Mouse (Mus musculus) naive thymus-derived CD4-positive, alpha-beta T cell, adult 2 months (primary cell): ENCODE data around the gene Ehbp1.

Experiments used
- DNase-seq: peaks from one replicate; pipeline ENCODE4 v3.0.0-alpha.2; 2011; ENCODE audit warnings: low read depth

Ehbp1 gene

GRCm38 (mm10) chr11:22286371-22286872 lies 55.7 kb downstream of the Ehbp1 start:
- DNase-seq = no peak

GRCm38 (mm10) chr11:22276656-22277055 lies 65.4 kb downstream of the Ehbp1 start:
- DNase-seq = no peak

- DNase-seq = no peak
Measured at GRCm38 (mm10) chr11:22274144-22274543, 67.9 kb downstream of the Ehbp1 start.

GRCm38 (mm10) chr11:22273378-22273777 lies 68.7 kb downstream of the Ehbp1 start:
- no peak for DNase-seq

- DNase-seq = no peak
Measured at GRCm38 (mm10) chr11:22271889-22272288, 70.2 kb downstream of the Ehbp1 start.

GRCm38 (mm10) chr11:22269643-22270042 lies 72.4 kb downstream of the Ehbp1 start:
- DNase-seq = no peak

- no peak for DNase-seq
Measured at GRCm38 (mm10) chr11:22269173-22269572, 72.9 kb downstream of the Ehbp1 start.

GRCm38 (mm10) chr11:22267014-22267413 lies 75.1 kb downstream of the Ehbp1 start:
- DNase-seq = no peak

- no peak for DNase-seq
Measured at GRCm38 (mm10) chr11:22255418-22255817, 86.7 kb downstream of the Ehbp1 start.

- no peak for DNase-seq
Measured at GRCm38 (mm10) chr11:22249363-22249762, 92.7 kb downstream of the Ehbp1 start.

GRCm38 (mm10) chr11:22247736-22248135 lies 94.4 kb downstream of the Ehbp1 start:
- no peak for DNase-seq

- DNase-seq = no peak
Measured at GRCm38 (mm10) chr11:22247069-22247468, 95.0 kb downstream of the Ehbp1 start.

GRCm38 (mm10) chr11:22235558-22235957 lies 106.5 kb downstream of the Ehbp1 start:
- DNase-seq = no peak

GRCm38 (mm10) chr11:22234739-22235138 lies 107.4 kb downstream of the Ehbp1 start:
- no peak for DNase-seq

GRCm38 (mm10) chr11:22230906-22231305 lies 111.2 kb downstream of the Ehbp1 start:
- DNase-seq = no peak

- DNase-seq = peak; percentile 53
Measured at GRCm38 (mm10) chr11:22225619-22226018, 116.5 kb downstream of the Ehbp1 start.

- DNase-seq = no peak
Measured at GRCm38 (mm10) chr11:22218222-22218621, 123.9 kb downstream of the Ehbp1 start.

- DNase-seq = no peak
Measured at GRCm38 (mm10) chr11:22216941-22217340, 125.2 kb downstream of the Ehbp1 start.

- DNase-seq = no peak
Measured at GRCm38 (mm10) chr11:22206611-22207010, 135.5 kb downstream of the Ehbp1 start.

- DNase-seq = no peak
Measured at GRCm38 (mm10) chr11:22206191-22206590, 135.9 kb downstream of the Ehbp1 start.

GRCm38 (mm10) chr11:22203413-22203812 lies 138.7 kb downstream of the Ehbp1 start:
- DNase-seq = no peak

- DNase-seq = no peak
Measured at GRCm38 (mm10) chr11:22201125-22201524, 141.0 kb downstream of the Ehbp1 start.

GRCm38 (mm10) chr11:22199881-22200280 lies 142.2 kb downstream of the Ehbp1 start:
- no peak for DNase-seq

- no peak for DNase-seq
Measured at GRCm38 (mm10) chr11:22198406-22198805, 143.7 kb downstream of the Ehbp1 start.

- DNase-seq = no peak
Measured at GRCm38 (mm10) chr11:22197935-22198334, 144.2 kb downstream of the Ehbp1 start.
